Mouse (Mus musculus) limb, embryonic 12.5 days (tissue): ENCODE measurements at regions not wholly inside any gene's neighbourhood (a gene's known extent, or its start where the extent isn't known, plus 50 kb on each side); places are given as distances from the start of the nearest gene placed in this dataset.

Experiments
- ATAC-seq: fragments of 200-750 bp; cut with Nextera tagmentation; 2 replicates; pipeline ENCODE4 v1.8.0; 2017; ENCODE audit warnings: low read depth, moderate TSS enrichment; ENCODE audit not compliant: insufficient number of reproducible peaks, insufficient read depth, low FRiP score, low TSS enrichment
- H3K27ac ChIP-seq: fragments of 300-500 bp; sonication (generic); 2 replicates; pipeline ENCODE4 v1.5.1; 2016; ENCODE audit warnings: mild to moderate bottlenecking, moderate library complexity
- H3K27me3 ChIP-seq: fragments of 300-500 bp; sonication (generic); 2 replicates; pipeline ENCODE4 v1.6.1; 2016; ENCODE audit warnings: mild to moderate bottlenecking, moderate library complexity
- H3K36me3 ChIP-seq: fragments of 300-500 bp; sonication (generic); 2 replicates; pipeline ENCODE4 v1.6.1; 2016; ENCODE audit warnings: mild to moderate bottlenecking, moderate library complexity
- H3K4me1 ChIP-seq: fragments of 300-500 bp; sonication (generic); replicated peaks from 2 replicates; pipeline ENCODE4 v1.6.1; 2016
- H3K4me2 ChIP-seq: fragments of 300-500 bp; sonication (generic); 2 replicates; pipeline ENCODE4 v1.6.1; 2016; ENCODE audit warnings: mild to moderate bottlenecking, moderate library complexity
- H3K4me3 ChIP-seq: fragments of 300-500 bp; sonication (generic); replicated peaks from 2 replicates; pipeline ENCODE4 v1.5.1; 2016; ENCODE audit warnings: mild to moderate bottlenecking
- H3K9ac ChIP-seq: fragments of 300-500 bp; sonication (generic); replicated peaks from 2 replicates; pipeline ENCODE4 v1.6.1; 2016; ENCODE audit warnings: mild to moderate bottlenecking, moderate library complexity
- H3K9me3 ChIP-seq: fragments of 300-500 bp; sonication (generic); 2 replicates; pipeline ENCODE4 v1.6.1; 2016; ENCODE audit warnings: mild to moderate bottlenecking, moderate library complexity
- WGBS: fragments of 180-500 bp; shearing (Covaris S2); methylation state at CpG from one replicate; pipeline ENCODE4 v1.1.7; 2016; 5-methylcytosine and 5-hydroxymethylcytosine counted together

GRCm38 (mm10) chr10:117542886-117543695, 86.2 kb upstream of the Cpm start:
- ATAC-seq, result no peak
- H3K36me3 ChIP-seq, result no peaks in the 10 kb centered on the region

GRCm38 (mm10) chr10:117542351-117542750, 86.9 kb upstream of the Cpm start:
- no peak for ATAC-seq
- H3K36me3 ChIP-seq, result no peaks in the 10 kb centered on the region
- H3K27ac ChIP-seq, result no peak overlapping the region
- no peak overlapping the region for H3K9ac ChIP-seq
- 82% methylated on average over 5 of the region's 5 CpGs for WGBS
- no peaks in the 10 kb centered on the region for H3K9me3 ChIP-seq
- no peaks in the 10 kb centered on the region for H3K27me3 ChIP-seq
- H3K4me3 ChIP-seq, result no peak overlapping the region
- H3K4me1 ChIP-seq, result peaks cover 20% of the 10 kb centered on the region
- H3K4me2 ChIP-seq, result no peak overlapping the region

More at GRCm38 (mm10) chr10:117542886-117543695, 86.2 kb upstream of the Cpm start:
- WGBS, result 72% methylated on average over 5 of the region's 5 CpGs
- no peak overlapping the region for H3K27ac ChIP-seq
- H3K4me3 ChIP-seq, result no peak overlapping the region
- H3K9ac ChIP-seq, result no peak overlapping the region
- no peaks in the 10 kb centered on the region for H3K9me3 ChIP-seq
- H3K4me2 ChIP-seq, result no peak overlapping the region
- H3K4me1 ChIP-seq, result peaks cover 23% of the 10 kb centered on the region
- H3K27me3 ChIP-seq, result no peaks in the 10 kb centered on the region

GRCm38 (mm10) chr10:117541487-117541886, 87.8 kb upstream of the Cpm start:
- Histone ChIP-seq H3K27ac (no peak overlapping the region), H3K4me3 (no peak overlapping the region), H3K36me3 (no peaks in the 10 kb centered on the region), H3K9me3 (no peaks in the 10 kb centered on the region; the same call in 1 of the 2 replicates), H3K27me3 (no peaks in the 10 kb centered on the region), H3K9ac (no peak overlapping the region), H3K4me1 (peaks cover 15% of the 10 kb centered on the region; the same call in 1 of the 2 replicates), H3K4me2 (no peak overlapping the region)
- WGBS, result 71% methylated on average over 2 of the region's 2 CpGs
- ATAC-seq, result no peak

GRCm38 (mm10) chr10:117540747-117541398, 88.4 kb upstream of the Cpm start:
- H3K36me3 ChIP-seq, result no peaks in the 10 kb centered on the region
- no peak for ATAC-seq
- 82% methylated on average over 2 of the region's 2 CpGs for WGBS
- H3K27me3 ChIP-seq, result no peaks in the 10 kb centered on the region
- no peak overlapping the region for H3K4me3 ChIP-seq
- no peak overlapping the region for H3K9ac ChIP-seq
- H3K9me3 ChIP-seq, result no peaks in the 10 kb centered on the region; the same call in 1 of the 2 replicates
- H3K4me1 ChIP-seq, result peaks cover 15% of the 10 kb centered on the region; the same call in 1 of the 2 replicates
- no peak overlapping the region for H3K4me2 ChIP-seq
- no peak overlapping the region for H3K27ac ChIP-seq

GRCm38 (mm10) chr10:117540112-117540594, 89.1 kb upstream of the Cpm start:
- WGBS, result 92% methylated on average over 2 of the region's 2 CpGs
- no peaks in the 10 kb centered on the region; the same call in 1 of the 2 replicates for H3K9me3 ChIP-seq
- H3K9ac ChIP-seq, result no peak overlapping the region
- H3K27me3 ChIP-seq, result no peaks in the 10 kb centered on the region
- peaks cover 15% of the 10 kb centered on the region; the same call in 1 of the 2 replicates for H3K4me1 ChIP-seq
- H3K4me2 ChIP-seq, result no peak overlapping the region
- H3K4me3 ChIP-seq, result no peak overlapping the region
- no peaks in the 10 kb centered on the region for H3K36me3 ChIP-seq
- H3K27ac ChIP-seq, result no peak overlapping the region
- ATAC-seq, result no peak

- H3K4me1 ChIP-seq, result peaks cover 15% of the 10 kb centered on the region; the same call in 1 of the 2 replicates
- H3K4me3 ChIP-seq, result no peak overlapping the region
- 82% methylated on average over 1 of the region's 1 CpGs for whole genome bisulfite sequencing
- no peak overlapping the region for H3K9ac ChIP-seq
- no peaks in the 10 kb centered on the region for H3K36me3 ChIP-seq
- H3K4me2 ChIP-seq, result no peak overlapping the region
- no peaks in the 10 kb centered on the region; the same call in 1 of the 2 replicates for H3K9me3 ChIP-seq
- no peak overlapping the region for H3K27ac ChIP-seq
- H3K27me3 ChIP-seq, result no peaks in the 10 kb centered on the region
- ATAC-seq, result no peak
These were observed 89.8 kb upstream of the Cpm start for GRCm38 (mm10) chr10:117539532-117539931.

- H3K9ac ChIP-seq, result no peak overlapping the region
- H3K4me3 ChIP-seq, result no peak overlapping the region
- no peaks in the 10 kb centered on the region; the same call in 1 of the 2 replicates for H3K9me3 ChIP-seq
- H3K4me2 ChIP-seq, result no peak overlapping the region
- peaks cover 7% of the 10 kb centered on the region; the same call in 1 of the 2 replicates for H3K4me1 ChIP-seq
- 87% methylated on average over 5 of the region's 5 CpGs for WGBS
- H3K27ac ChIP-seq, result no peak overlapping the region
- ATAC-seq, result no peak
- H3K36me3 ChIP-seq, result no peaks in the 10 kb centered on the region
- H3K27me3 ChIP-seq, result no peaks in the 10 kb centered on the region
These were observed 90.6 kb upstream of the Cpm start for GRCm38 (mm10) chr10:117538725-117539124.

GRCm38 (mm10) chr10:117536769-117537599, 92.3 kb upstream of the Cpm start:
- Histone ChIP-seq H3K4me3 (no peak overlapping the region), H3K9ac (no peak overlapping the region), H3K9me3 (no peaks in the 10 kb centered on the region; the same call in 1 of the 2 replicates), H3K4me1 (peaks cover 6% of the 10 kb centered on the region), H3K36me3 (no peaks in the 10 kb centered on the region), H3K4me2 (no peak overlapping the region), H3K27ac (no peak overlapping the region), H3K27me3 (no peaks in the 10 kb centered on the region)
- WGBS, result 90% methylated on average over 15 of the region's 15 CpGs
- no peak for ATAC-seq

- H3K36me3 ChIP-seq, result no peaks in the 10 kb centered on the region
- no peaks in the 10 kb centered on the region; the same call in 1 of the 2 replicates for H3K9me3 ChIP-seq
- H3K4me2 ChIP-seq, result no peak overlapping the region
- peaks cover 10% of the 10 kb centered on the region for H3K4me1 ChIP-seq
- no peak for ATAC-seq
- no peaks in the 10 kb centered on the region for H3K27me3 ChIP-seq
- 55% methylated on average over 4 of the region's 4 CpGs for WGBS
- no peak overlapping the region for H3K27ac ChIP-seq
- H3K9ac ChIP-seq, result no peak overlapping the region
- no peak overlapping the region for H3K4me3 ChIP-seq
These were observed 93.5 kb upstream of the Cpm start for GRCm38 (mm10) chr10:117535843-117536242.

GRCm38 (mm10) chr10:117534992-117535719, 94.1 kb upstream of the Cpm start:
- peaks cover 13% of the 10 kb centered on the region for H3K4me1 ChIP-seq
- 91% methylated on average over 12 of the region's 12 CpGs for WGBS
- ATAC-seq, result no peak

More at GRCm38 (mm10) chr10:117534992-117535719, 94.1 kb upstream of the Cpm start:
- no peaks in the 10 kb centered on the region for H3K36me3 ChIP-seq
- no peak overlapping the region for H3K4me2 ChIP-seq
- H3K9ac ChIP-seq, result no peak overlapping the region
- H3K27ac ChIP-seq, result no peak overlapping the region
- H3K4me3 ChIP-seq, result no peak overlapping the region
- no peaks in the 10 kb centered on the region for H3K27me3 ChIP-seq
- H3K9me3 ChIP-seq, result no peaks in the 10 kb centered on the region; the same call in 1 of the 2 replicates
